Mouse (Mus musculus): Measurements from ENCODE around the gene Hcrt.
"Not testable (repeated sequence)": the region's sequence is repeated elsewhere in the genome, so short reads cannot be mapped to it uniquely, and the experiment has no call there.

Gene Hcrt

GRCm38 (mm10) chr11:100795386-100795785, 32.7 kb upstream of the Hcrt start:
- H3K36me3 ChIP-seq (ENCODE audit: insufficient read depth, low read length): no peaks in the 10 kb centered on the region

DNA sequence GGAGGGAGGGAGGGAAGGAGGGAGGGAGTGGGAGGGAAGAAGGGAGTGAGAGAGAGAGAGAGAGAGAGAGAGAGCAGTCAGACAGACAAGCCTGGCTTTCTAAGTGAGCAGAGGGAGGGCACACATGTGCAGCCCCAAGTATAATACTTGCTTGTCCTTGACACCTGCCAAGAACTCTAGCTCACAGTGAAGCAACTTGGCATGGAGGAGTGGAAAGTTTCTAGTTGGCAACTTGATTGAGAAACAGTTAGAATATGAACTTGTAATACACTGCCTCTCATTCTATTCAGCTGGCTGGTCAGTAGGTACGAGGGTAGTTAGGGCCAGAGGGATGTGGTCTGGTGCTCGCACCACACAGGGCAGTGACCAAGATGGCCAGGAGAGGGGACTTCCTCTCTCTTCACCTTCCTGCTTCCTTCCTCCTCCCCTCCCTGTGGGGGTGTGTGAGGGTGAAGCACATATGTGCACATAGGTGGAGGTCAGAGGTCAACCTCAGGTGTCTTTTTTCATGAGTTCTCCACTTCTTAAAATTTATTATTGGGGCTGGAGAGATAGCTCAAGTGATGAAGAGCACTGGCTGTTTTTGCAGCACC, 28.8 kb upstream of the Hcrt start:
- TF ChIP-seq POU5F1 (IDR thresholded peaks at IDR 0.05; ENCODE audit: borderline replicate concordance, low read length): no peak
- no peak for TF ChIP-seq NANOG (IDR thresholded peaks at IDR 0.05; ENCODE audit: borderline replicate concordance, low read length)
- TF ChIP-seq CTCF (conservative IDR thresholded peaks at IDR 0.05; ENCODE audit: low read length): no peak
- H3K27me3 ChIP-seq (ENCODE audit: insufficient read depth, low read length): no peaks in the 10 kb centered on the region
- H3K4me3 ChIP-seq (replicated peaks; ENCODE audit: low read length): no peak overlapping the region
- H3K36me3 ChIP-seq (ENCODE audit: insufficient read depth, low read length): no peaks in the 10 kb centered on the region
- no peaks in the 10 kb centered on the region for H3K9me3 ChIP-seq (ENCODE audit: low read length)
- peaks cover 4% of the 10 kb centered on the region; the same call in 1 of the 2 replicates for H3K4me1 ChIP-seq (replicated peaks; ENCODE audit: low read depth, low read length)

More at GRCm38 (mm10) chr11:100795386-100795785, 32.7 kb upstream of the Hcrt start:
- Histone ChIP-seq H3K4me3 (replicated peaks; ENCODE audit: low read length) (no peak overlapping the region), H3K4me1 (replicated peaks; ENCODE audit: low read depth, low read length) (peaks cover 18% of the 10 kb centered on the region), H3K9me3 (ENCODE audit: low read length) (no peaks in the 10 kb centered on the region), H3K27me3 (ENCODE audit: insufficient read depth, low read length) (no peaks in the 10 kb centered on the region)
- TF ChIP-seq POU5F1 (IDR thresholded peaks at IDR 0.05; ENCODE audit: borderline replicate concordance, low read length) (no peak), NANOG (IDR thresholded peaks at IDR 0.05; ENCODE audit: borderline replicate concordance, low read length) (no peak), CTCF (conservative IDR thresholded peaks at IDR 0.05; ENCODE audit: low read length) (no peak)

DNA sequence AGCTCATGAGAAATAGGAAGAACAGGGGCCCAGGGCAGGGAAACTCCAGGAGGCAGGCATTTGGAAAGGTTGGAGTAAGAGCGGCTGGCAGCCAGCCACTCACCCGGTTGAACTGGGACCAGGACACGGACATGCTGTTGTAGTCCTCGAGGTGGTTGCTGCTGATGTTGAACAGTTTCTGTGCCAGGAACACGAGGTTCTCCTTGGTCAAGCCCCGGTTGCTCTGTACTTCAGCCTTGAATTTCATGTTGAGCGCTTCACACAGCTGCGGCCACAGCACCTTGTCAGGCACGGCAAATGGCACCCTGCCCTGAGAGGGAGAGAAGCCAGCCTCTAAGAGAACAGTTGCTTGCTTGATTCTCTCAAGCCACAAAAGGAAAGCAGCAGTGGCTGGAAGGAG, 27.9 kb upstream of the Hcrt start:
- H3K36me3 ChIP-seq (ENCODE audit: insufficient read depth, low read length); H3K9me3 ChIP-seq (ENCODE audit: low read length); H3K27me3 ChIP-seq (ENCODE audit: insufficient read depth, low read length); H3K4me1 ChIP-seq (replicated peaks; ENCODE audit: low read depth, low read length); H3K4me3 ChIP-seq (replicated peaks; ENCODE audit: low read length): not testable (repeated sequence)

DNA sequence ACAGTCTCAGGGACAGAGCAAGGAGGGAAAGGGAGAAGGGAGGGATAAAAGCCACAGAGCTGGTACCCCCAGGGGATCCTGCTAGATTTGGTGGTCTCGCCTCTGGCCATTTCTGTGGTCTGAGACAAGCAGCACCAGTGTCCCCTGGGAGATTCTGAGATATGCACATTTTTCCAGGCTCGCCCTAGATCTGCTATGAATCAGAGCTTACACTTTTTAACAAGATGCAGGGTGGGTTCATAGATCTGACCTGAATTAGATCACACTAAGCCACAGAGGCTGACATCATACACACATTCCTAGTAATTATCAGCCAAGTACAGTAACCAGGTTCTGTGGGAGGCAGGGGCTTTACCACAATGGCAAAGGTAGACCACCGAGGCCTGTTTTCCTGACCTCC, 27.0 kb upstream of the Hcrt start:
- Histone ChIP-seq H3K36me3 (ENCODE audit: insufficient read depth, low read length) (no peaks in the 10 kb centered on the region), H3K27me3 (ENCODE audit: insufficient read depth, low read length) (no peaks in the 10 kb centered on the region), H3K4me1 (replicated peaks; ENCODE audit: low read depth, low read length) (no peaks in the 10 kb centered on the region), H3K9me3 (ENCODE audit: low read length) (no peaks in the 10 kb centered on the region), H3K4me3 (replicated peaks; ENCODE audit: low read length) (no peak overlapping the region)
- TF ChIP-seq POU5F1 (IDR thresholded peaks at IDR 0.05; ENCODE audit: borderline replicate concordance, low read length) (no peak), CTCF (conservative IDR thresholded peaks at IDR 0.05; ENCODE audit: low read length) (no peak), NANOG (IDR thresholded peaks at IDR 0.05; ENCODE audit: borderline replicate concordance, low read length) (no peak)

- Histone ChIP-seq H3K36me3 (ENCODE audit: insufficient read depth, low read length) (no peaks in the 10 kb centered on the region), H3K4me3 (replicated peaks; ENCODE audit: low read length) (no peak overlapping the region), H3K4me1 (replicated peaks; ENCODE audit: low read depth, low read length) (peaks cover 30% of the 10 kb centered on the region), H3K27me3 (ENCODE audit: insufficient read depth, low read length) (no peaks in the 10 kb centered on the region), H3K9me3 (ENCODE audit: low read length) (no peaks in the 10 kb centered on the region)
- TF ChIP-seq POU5F1 (IDR thresholded peaks at IDR 0.05; ENCODE audit: borderline replicate concordance, low read length): no peak
- TF ChIP-seq NANOG (IDR thresholded peaks at IDR 0.05; ENCODE audit: borderline replicate concordance, low read length): no peak
- no peak for TF ChIP-seq CTCF (conservative IDR thresholded peaks at IDR 0.05; ENCODE audit: low read length)
These were observed 23.0 kb upstream of the Hcrt start for GRCm38 (mm10) chr11:100785774-100786173.

DNA sequence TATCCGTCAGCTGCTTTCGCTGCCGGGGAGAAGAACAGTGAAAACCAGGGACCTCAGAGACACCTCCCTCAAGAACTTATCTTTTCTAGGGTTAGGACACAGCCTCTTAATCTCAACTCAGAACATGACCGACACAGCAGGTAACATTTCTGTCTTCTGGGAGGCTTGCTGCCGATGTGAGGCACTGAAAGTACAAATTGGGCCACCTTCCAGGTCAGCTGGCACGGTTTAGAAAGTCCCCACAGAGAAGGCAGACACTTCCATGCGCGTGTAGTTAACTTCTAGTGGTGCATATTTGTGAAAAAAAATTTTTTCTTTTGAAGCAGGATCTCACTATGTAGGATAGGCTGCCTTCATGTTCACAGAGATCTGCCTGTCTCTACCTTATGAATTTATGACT, 21.6 kb upstream of the Hcrt start:
- Histone ChIP-seq H3K27me3 (ENCODE audit: insufficient read depth, low read length) (no peaks in the 10 kb centered on the region), H3K4me1 (replicated peaks; ENCODE audit: low read depth, low read length) (peaks cover 37% of the 10 kb centered on the region), H3K9me3 (ENCODE audit: low read length) (no peaks in the 10 kb centered on the region), H3K4me3 (replicated peaks; ENCODE audit: low read length) (no peak overlapping the region), H3K36me3 (ENCODE audit: insufficient read depth, low read length) (no peaks in the 10 kb centered on the region)
- TF ChIP-seq NANOG (IDR thresholded peaks at IDR 0.05; ENCODE audit: borderline replicate concordance, low read length) (no peak), POU5F1 (IDR thresholded peaks at IDR 0.05; ENCODE audit: borderline replicate concordance, low read length) (no peak), CTCF (conservative IDR thresholded peaks at IDR 0.05; ENCODE audit: low read length) (no peak)

DNA sequence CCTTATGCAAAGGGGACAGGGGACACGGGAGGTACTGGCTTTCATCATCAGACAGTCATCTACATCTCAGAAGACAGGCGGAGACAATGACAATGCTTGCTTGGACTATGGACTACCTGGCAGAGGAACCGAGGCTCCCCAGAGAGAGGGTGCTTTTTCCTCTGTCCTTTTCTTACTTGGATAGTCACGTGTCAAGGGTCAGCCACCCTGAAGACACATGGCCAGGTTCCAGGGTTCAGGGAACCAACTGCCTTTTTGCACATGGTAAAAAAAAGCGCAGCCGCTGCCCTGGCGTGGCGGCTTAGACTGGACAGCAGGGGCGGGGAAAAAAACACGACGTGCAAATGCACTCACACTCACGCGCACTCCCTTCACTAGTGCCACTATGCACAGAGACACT, 19.8 kb upstream of the Hcrt start:
- Histone ChIP-seq H3K27me3 (ENCODE audit: insufficient read depth, low read length) (no peaks in the 10 kb centered on the region), H3K9me3 (ENCODE audit: low read length) (no peaks in the 10 kb centered on the region), H3K4me1 (replicated peaks; ENCODE audit: low read depth, low read length) (peaks cover 37% of the 10 kb centered on the region), H3K4me3 (replicated peaks; ENCODE audit: low read length) (peak overlapping the region; percentile 69), H3K36me3 (ENCODE audit: insufficient read depth, low read length) (no peaks in the 10 kb centered on the region)
- no peak for TF ChIP-seq CTCF (conservative IDR thresholded peaks at IDR 0.05; ENCODE audit: low read length)
- no peak for TF ChIP-seq NANOG (IDR thresholded peaks at IDR 0.05; ENCODE audit: borderline replicate concordance, low read length)
- no peak for TF ChIP-seq POU5F1 (IDR thresholded peaks at IDR 0.05; ENCODE audit: borderline replicate concordance, low read length)

DNA sequence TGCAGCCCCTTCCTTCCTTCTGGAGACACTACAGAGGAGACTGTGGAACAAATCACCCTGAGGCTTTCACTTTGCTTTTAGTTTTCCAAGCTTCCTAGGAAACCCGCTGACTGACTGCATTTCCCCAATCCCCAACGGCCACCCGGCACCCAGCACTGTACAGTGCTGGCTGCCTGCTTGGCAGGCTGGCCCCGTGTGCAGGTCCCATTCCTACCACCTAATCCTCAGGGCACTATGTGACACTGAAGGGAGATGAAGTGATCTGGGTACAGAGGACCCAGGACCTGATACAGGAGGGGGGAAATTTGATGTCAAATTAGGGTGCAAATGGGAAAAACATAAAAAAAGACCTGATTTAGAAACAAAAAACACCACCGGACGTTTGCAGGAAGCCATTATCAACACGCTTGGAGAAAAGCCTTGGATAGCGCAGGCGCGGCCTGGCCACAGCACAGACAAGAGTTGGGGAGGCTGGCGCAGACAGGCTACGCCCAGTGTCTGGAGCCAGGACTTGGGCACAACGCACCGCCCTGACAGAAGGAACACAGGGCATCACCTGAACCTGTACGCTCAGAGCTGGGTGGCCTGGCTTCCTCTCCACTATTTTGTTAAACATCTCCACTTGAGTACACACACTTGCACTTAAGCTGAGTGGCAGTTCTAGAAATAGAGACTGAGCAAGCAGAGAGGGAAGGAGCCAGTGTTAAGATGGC, 19.2 kb upstream of the Hcrt start:
- no peaks in the 10 kb centered on the region for H3K27me3 ChIP-seq (ENCODE audit: insufficient read depth, low read length)
- TF ChIP-seq POU5F1 (IDR thresholded peaks at IDR 0.05; ENCODE audit: borderline replicate concordance, low read length) (no peak), NANOG (IDR thresholded peaks at IDR 0.05; ENCODE audit: borderline replicate concordance, low read length) (no peak), CTCF (conservative IDR thresholded peaks at IDR 0.05; ENCODE audit: low read length) (no peak)
- no peaks in the 10 kb centered on the region for H3K36me3 ChIP-seq (ENCODE audit: insufficient read depth, low read length)
- H3K4me3 ChIP-seq (replicated peaks; ENCODE audit: low read length): peak overlapping the region; percentile 69
- peaks cover 37% of the 10 kb centered on the region for H3K4me1 ChIP-seq (replicated peaks; ENCODE audit: low read depth, low read length)
- H3K9me3 ChIP-seq (ENCODE audit: low read length): no peaks in the 10 kb centered on the region

DNA sequence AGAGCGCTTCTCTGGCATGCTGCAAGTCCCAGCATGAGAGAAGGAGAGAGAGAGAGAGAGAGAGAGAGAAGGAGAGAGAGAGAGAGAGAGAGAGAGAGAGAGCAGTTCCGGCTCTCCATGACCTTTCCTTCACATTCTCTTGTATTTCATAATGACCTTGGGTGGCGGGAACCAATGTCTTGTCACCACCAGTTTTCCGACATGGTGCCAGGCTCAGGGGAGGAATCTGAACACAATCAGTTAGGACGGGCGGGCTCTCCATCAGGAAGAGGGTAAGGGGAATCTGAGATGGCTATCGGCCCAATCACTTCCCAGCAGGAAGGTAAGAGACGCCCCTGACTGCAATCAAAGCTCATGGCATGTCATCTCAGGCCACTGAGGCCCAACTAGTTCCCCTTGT, 17.5 kb upstream of the Hcrt start:
- H3K9me3 ChIP-seq (ENCODE audit: low read length): no peaks in the 10 kb centered on the region
- no peak for TF ChIP-seq CTCF (conservative IDR thresholded peaks at IDR 0.05; ENCODE audit: low read length)
- no peak for TF ChIP-seq POU5F1 (IDR thresholded peaks at IDR 0.05; ENCODE audit: borderline replicate concordance, low read length)
- H3K27me3 ChIP-seq (ENCODE audit: insufficient read depth, low read length): no peaks in the 10 kb centered on the region
- no peak overlapping the region for H3K4me3 ChIP-seq (replicated peaks; ENCODE audit: low read length)
- H3K4me1 ChIP-seq (replicated peaks; ENCODE audit: low read depth, low read length): peaks cover 37% of the 10 kb centered on the region
- H3K36me3 ChIP-seq (ENCODE audit: insufficient read depth, low read length): no peaks in the 10 kb centered on the region

All from E14TG2a.4 (cell line).